13 mouse cellular contexts compared by ENCODE assay signal in the genomic region with DNA sequence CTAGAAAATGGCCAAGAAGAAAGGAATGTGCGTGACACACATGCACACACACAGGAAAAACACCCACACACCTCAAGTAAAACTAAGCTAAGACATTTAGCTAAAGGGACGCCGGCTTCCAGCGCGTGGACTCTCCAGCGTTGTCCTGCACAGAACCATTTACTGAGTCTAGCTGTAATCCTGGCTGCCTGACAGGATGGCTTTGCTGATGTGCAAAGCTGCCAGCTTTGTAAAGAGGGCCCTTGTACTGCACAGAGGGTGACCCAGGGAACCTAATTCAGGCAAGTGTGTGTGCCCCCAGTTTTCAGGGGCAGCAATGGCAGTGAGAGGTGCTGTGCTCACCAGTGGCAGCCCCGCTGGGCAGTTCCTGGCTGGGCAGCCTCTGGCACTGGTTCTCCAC. TPM values are rescaled to one million over a fixed set of nuclear protein-coding genes. Genes with fewer than 3 reads are reported as not detected.
DNase-seq lines count a peak whose midpoint lies in the region.
"Had no signal": no experiment of that assay in that cellular context is flagged by ENCODE, and none has a peak within 500 bp of the region (broad histone marks: within the 10 kb centered on the region; RNA-seq: fewer than 3 reads in every experiment).

No protein-coding gene starts in this region.

- DNase-seq in heart, adult 11 months: peak; percentile 92
- no peak for DNase-seq in heart, postnatal 36 days
- DNase-seq in layer of hippocampus, adult 9-11 months: peak; percentile 33
- DNase-seq in layer of hippocampus, postnatal 25 days (ENCODE audit: extremely low spot score in 1 of 2, low spot score in 1 of 2): no peak
- DNase-seq in right cerebral cortex, postnatal 10 days (ENCODE audit: low spot score in 2 of 2): peak; percentile 43 to 50
- DNase-seq in right cerebral cortex, adult 2 months (ENCODE audit: low spot score in 2 of 2): no peak
- DNase-seq: adrenal gland, adult 2 months; adrenal gland, postnatal 25 days; cerebellum, adult 2 months; cerebellum, postnatal 25 days; gastrocnemius, postnatal 36 days; heart, postnatal 14 days had no signal

- intact Hi-C loops in heart, postnatal 36 days (cut with DNase I): no loop called here

RNA-seq across cellular contexts. Expression of a gene that starts 22.7 kb away (rescaled TPM):
- 100 to 1,000 TPM; 142 TPM for total RNA-seq in heart, postnatal 36 days (2021)
- total RNA-seq in layer of hippocampus, postnatal 25 days (2021): 100 to 1,000 TPM; 347 to 356 TPM

RNA-seq across cellular contexts. Expression of a gene that starts 23.0 kb away (rescaled TPM):
- total RNA-seq in heart, postnatal 36 days (2021): 1 to 10 TPM; 3.0 to 3.4 TPM
- total RNA-seq in layer of hippocampus, postnatal 25 days (2021): 10 to 100 TPM; 11.8 to 13.5 TPM

RNA-seq across cellular contexts. Expression of a gene that starts 39.2 kb away (rescaled TPM):
- under 1 TPM in 1 of 2 experiments, not detected in 1; 0.22 TPM for total RNA-seq in heart, postnatal 36 days (2021)
- total RNA-seq in layer of hippocampus, postnatal 25 days (2021): under 1 TPM in 1 of 2 experiments, not detected in 1; 0.12 TPM
- total RNA-seq: gastrocnemius, adult 8-10 months; gastrocnemius, postnatal 36 days had no signal

Comparison
In these comparisons a context has a peak if more than half of its experiments do, and no peak if none do; other contexts are left out.
1. DNase-seq: peak in heart, adult 11 months (single experiment), layer of hippocampus, adult 9-11 months (single experiment) and right cerebral cortex, postnatal 10 days (2 of 2); none in heart, postnatal 36 days (0 of 2), layer of hippocampus, postnatal 25 days (0 of 2) and right cerebral cortex, adult 2 months (0 of 2).